Mouse (Mus musculus) yolk sac, embryonic 10.5 days (tissue): ENCODE measurements around the gene Prom2.

Experiments used
- DNase-seq: peaks from one replicate; pipeline ENCODE4 v3.0.0-alpha.2; 2017; ENCODE audit warnings: low spot score

Prom2 gene

GRCm38 (mm10) chr2:127523950-127524729 is 17.1 kb downstream of the Prom2 start:
- DNase-seq = no peak

GRCm38 (mm10) chr2:127522006-127522441 is 19.2 kb downstream of the Prom2 start, which contains the start of gene Kcnip3:
Kcnip3 (minus strand) TSS chr2:127522094.
- no peak for DNase-seq

- DNase-seq = peak; percentile 16
These were observed 19.9 kb downstream of the Prom2 start for GRCm38 (mm10) chr2:127521172-127522005.

GRCm38 (mm10) chr2:127520123-127520522 is 21.1 kb downstream of the Prom2 start:
- DNase-seq = no peak

GRCm38 (mm10) chr2:127519308-127519707 is 22.0 kb downstream of the Prom2 start:
- no peak for DNase-seq

- DNase-seq = no peak
These were observed 22.4 kb downstream of the Prom2 start for GRCm38 (mm10) chr2:127518831-127519230.

- no peak for DNase-seq
These were observed 23.0 kb downstream of the Prom2 start for GRCm38 (mm10) chr2:127518273-127518672.

- DNase-seq = no peak
These were observed 24.2 kb downstream of the Prom2 start for GRCm38 (mm10) chr2:127517081-127517480.

- no peak for DNase-seq
These were observed 26.7 kb downstream of the Prom2 start for GRCm38 (mm10) chr2:127514380-127515124.

GRCm38 (mm10) chr2:127513244-127513643 is 28.0 kb downstream of the Prom2 start:
- DNase-seq = no peak

- no peak for DNase-seq
These were observed 29.8 kb downstream of the Prom2 start for GRCm38 (mm10) chr2:127511426-127511825.

GRCm38 (mm10) chr2:127507967-127508660 is 33.2 kb downstream of the Prom2 start:
- DNase-seq = no peak

- DNase-seq = peak; percentile 55
These were observed 34.0 kb downstream of the Prom2 start for GRCm38 (mm10) chr2:127507077-127507774.

- no peak for DNase-seq
These were observed 35.1 kb downstream of the Prom2 start for GRCm38 (mm10) chr2:127506131-127506632.

- no peak for DNase-seq
These were observed 36.1 kb downstream of the Prom2 start for GRCm38 (mm10) chr2:127505196-127505595.

GRCm38 (mm10) chr2:127503751-127504549 is 37.3 kb downstream of the Prom2 start:
- no peak for DNase-seq

GRCm38 (mm10) chr2:127501061-127501460 is 40.2 kb downstream of the Prom2 start:
- DNase-seq = no peak

GRCm38 (mm10) chr2:127498750-127499149 is 42.5 kb downstream of the Prom2 start:
- DNase-seq = no peak

- no peak for DNase-seq
These were observed 44.9 kb downstream of the Prom2 start for GRCm38 (mm10) chr2:127496321-127496720.
